Mouse (Mus musculus) neural tube, embryonic 10.5 days (tissue): ENCODE data around the gene Slc25a22.
A peak's percentile ranks its signal among the peaks of the same experiment; 100 is the strongest.
"Not testable (repeated sequence)": the region's sequence is repeated elsewhere in the genome, so short reads cannot be mapped to it uniquely, and the experiment has no call there.

Experiments
- DNase-seq: peaks from one replicate; pipeline ENCODE4 v3.0.0-alpha.2; 2017; ENCODE audit warnings: low spot score; ENCODE audit errors: extremely low spot score

The Slc25a22 gene

DNA sequence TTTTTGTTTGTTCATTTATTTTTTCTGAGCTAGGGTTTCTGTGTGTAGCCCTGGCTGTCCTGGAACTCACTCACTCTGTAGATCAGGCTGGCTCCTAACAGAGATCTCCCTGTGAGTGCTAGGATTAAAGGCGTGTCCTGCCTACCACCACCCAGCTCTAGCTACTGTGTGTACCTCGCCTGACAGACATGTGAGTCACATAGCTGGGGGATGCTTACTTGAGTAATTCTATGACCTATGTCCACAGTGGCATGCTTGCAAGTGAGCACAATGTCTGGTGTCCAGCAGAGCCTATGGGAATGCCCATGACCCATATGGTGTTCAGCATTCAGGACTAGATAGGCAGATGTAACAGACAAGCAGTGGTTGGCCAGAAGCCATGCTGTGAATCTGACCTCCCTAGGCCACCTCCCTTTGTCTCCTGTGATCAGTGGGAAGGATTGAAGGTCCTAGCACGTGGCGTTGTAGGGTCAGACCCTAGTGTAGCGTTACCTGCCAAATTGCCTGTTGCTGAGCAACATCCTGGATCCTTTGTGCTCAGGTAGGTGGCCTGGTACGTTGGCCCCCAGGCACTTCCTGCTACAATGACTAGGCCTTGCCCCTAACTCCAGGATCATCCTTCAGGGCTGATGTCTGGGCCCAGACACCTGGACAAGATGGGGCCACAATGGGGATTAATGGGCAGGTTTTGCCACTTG lies 21.4 kb downstream of the Slc25a22 start:
- no peak for DNase-seq

DNA sequence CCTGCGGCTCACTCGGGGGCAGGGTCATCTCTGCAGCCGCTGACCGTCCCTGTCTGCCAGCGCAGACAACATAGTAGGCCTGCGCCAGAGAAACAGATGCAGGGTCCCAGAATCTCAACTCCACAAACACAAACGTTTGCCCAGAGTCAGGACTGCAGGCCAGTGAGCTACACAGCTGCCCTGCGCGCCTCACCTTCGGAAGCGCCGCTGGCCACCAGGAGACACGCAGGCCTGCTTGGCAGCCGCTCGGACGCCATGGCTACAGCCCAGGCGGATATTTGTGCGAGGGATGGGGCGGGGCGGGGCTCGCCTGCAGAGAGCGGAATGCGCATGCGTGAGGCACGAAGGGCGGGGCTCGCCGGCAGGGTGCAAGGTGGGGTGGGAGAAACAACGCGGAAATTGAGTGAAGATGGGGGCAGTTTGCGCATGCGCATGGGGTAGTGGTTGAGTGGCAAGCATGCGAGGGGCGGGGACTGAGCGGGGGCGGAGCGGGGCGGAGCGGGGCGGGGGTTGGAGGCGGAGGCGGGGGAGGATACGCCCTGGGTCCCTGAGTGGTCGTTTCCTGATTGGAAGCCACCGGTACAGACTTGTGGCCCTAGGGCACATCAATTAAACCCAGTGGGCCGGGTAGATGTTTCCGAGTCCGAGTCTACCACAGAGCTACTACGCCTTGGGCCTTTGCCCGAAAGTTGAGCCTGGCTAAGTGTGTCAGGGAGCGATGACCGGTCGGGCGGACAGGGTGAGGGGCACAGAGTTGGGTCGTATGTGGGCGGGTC lies 23.7 kb downstream of the Slc25a22 start, which contains the start of gene Gatd1:
Gene Gatd1 (minus strand): TSS at position 328 of the 776 bp plus-strand sequence.
- DNase-seq = peak; percentile 100

DNA sequence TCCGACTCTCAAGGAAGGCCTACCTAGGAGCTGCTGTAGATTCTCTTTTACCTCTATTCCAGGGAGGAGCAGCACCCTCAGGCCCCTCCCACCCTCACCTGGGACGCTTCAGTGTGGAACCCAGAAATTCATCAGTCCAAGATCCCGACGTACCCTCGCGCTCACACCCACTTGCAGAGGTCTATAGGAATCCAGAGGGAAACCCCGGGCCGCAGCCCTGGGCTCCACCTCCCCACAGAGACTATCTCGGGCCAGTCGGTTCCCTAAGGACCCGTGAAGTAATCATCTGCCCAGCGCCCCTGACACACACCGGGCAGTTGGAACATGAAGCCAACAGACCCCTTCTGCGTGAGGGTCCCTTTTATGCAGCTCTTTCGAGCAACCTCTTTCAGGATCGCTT lies 24.4 kb downstream of the Slc25a22 start:
- no peak for DNase-seq

DNA sequence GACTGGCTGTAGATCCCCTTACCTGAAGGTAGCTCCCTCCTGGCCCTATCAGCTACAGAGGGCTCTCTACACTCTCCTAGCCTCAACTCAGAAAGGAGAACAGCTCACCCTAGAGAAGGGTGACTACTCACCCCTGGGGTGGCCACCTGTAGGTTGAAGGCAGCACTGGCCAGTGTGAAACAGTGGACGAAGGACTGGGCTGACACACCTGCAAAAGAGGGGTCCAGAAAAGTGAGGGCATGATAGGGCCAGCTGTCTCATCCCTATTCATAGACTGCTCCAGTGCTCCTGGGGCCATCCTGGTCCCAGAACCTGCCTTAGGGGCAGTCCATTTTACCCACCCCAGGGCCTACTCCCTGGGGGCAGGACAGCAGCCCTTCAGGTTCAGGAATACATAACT lies 26.0 kb downstream of the Slc25a22 start:
- no peak for DNase-seq

DNA sequence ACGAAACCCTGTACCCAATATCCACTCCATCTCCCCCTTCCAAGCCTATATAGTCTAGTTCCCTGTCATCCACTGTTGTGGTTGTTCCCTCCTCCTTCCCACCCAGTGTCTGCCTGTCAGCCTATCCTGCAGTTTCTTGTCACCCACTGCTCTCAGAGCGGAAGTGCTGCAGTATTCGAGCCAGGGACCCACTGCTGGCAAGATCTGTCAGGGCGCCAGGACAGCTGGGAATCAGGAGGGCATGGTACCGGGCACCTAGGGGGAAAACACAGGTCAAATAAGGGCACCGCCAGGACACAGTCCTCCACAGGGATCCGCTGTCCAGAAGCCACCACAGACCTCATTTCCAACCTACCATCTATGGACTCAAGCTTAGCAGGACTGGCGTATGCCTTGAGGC lies 27.1 kb downstream of the Slc25a22 start:
- DNase-seq = no peak

DNA sequence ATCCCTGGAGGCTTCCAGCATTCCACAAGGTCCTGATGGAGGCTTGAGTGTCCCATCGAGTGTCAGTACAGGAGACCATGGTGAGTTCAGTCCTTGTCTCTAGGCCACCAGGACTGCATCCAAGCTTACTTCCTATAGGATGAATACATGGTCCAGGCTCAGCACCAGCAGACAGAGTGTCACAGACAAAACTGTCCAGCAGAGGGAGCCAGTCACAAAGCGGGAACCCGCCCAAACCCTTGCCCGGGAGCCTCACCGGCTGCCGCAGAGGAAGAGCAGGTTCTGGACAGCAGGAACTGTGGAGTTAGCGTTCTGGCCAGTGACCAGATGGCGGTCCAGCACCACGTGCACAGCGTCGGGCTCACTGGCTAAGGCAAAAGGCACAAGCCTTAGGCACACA lies 28.9 kb downstream of the Slc25a22 start:
- peak; percentile 83 for DNase-seq

DNA sequence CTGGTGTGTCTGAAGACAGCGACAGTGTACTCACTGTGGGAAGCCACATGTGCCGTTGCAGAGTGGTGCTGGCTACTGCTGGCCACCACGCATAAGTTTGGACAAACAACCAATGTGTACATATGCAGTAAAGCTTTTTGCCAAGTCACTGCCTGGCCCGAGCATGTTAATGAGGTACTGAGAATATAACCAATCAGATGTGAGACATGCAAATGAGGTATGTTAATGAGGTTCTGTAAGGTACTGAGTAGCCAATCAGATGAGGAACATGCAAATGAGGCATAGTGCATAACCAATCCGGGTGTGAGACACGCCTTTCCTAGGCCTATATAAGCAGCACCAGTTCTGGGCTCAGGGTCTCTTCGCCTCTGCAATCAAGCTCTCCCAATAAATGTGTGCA lies 30.0 kb downstream of the Slc25a22 start:
- not testable (repeated sequence) for DNase-seq

DNA sequence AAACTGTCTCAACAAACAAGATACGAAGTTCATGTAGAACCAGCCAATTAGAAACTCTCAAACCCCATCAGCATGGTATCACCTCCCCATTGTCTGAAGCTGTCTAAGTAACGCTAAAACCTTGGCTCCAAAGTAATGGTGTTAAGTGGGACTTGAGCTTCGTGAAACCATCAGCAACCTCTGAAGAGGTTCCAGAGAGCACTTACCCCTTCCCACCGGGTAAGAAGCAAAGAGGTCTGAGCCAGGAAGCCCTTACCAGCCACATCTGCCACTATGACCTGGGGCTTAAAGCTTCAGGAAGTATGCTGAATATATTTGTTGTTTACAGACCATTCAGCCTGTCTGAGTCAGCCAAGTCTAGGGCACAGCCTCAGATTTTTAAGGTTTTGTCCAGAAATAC lies 32.2 kb downstream of the Slc25a22 start:
- DNase-seq = no peak

DNA sequence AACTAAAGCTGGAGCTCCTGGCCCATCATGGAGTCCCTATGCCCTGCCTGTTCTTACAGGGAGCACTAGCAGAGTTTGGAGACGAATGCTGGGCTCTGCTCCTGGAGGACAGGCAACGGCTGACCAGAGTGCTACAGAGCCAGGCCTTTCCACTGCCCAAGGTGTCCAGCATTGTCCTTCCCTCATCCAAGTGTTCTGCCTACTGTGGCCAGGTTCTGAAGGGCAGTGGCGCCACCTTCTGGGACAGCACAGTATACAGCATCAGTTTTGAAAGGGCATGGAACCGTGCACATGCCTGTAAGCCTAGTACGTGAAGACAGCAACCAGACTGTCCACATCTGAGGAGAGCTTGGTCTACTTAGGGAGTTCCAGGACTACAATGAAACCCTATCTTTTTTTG lies 34.4 kb downstream of the Slc25a22 start:
- peak; percentile 47 for DNase-seq

DNA sequence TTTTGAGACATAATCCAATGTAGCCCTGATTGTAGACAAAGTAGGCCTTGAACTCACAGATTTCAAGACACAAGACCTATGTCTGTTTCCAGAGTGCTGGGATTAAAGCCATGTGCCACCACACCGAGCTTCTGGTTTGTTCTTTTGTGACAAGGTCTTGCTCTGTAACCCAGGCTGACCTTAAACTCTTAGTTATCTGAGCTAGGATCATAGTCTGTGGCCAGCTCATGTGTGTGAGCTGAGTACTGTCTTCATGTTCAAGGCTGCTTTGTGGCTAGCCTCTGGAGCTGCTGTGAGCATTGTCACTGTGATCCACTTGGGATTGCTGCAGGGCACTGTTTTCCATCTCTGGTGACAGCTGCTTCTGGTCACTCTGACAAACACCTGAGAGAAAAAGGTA lies 42.3 kb downstream of the Slc25a22 start:
- DNase-seq = no peak

DNA sequence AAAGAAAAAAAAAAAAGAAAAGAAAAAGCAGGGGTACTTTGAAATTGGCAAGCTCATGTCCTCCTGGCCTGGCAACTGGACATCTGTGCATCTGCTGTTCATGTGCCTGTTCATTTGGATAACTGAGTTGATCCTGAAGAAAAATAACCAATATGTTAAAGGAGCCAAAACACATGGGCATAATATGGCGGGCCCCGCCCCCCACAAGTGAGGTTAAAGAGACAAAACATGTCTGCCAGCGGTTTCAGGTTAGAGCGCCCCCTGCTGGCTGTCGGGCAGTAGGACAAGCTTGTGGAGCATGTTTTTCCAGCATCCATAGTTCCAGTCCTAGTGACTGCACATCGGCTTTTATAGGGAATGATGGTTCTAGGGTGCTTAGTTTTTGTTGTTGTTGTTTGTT lies 42.9 kb downstream of the Slc25a22 start:
- DNase-seq = peak; percentile 82

DNA sequence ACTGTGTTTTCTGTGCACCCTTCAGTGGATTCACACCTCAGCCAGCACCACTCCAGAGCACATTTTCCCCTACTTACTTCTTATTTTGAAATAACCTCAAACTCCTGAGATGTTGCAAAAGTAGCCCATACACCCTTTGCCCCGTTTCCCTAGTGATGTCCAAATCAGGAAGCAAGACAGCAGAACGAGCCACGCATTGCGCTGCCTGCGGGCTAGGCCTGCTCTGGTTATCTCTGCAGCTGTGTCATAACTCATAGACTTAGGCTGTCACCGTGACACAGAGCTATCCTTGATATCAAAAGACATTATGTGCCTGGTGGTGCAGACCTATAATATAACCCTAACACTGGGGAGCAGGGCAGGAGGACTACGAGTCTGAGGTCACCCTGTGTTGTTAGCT lies 43.5 kb downstream of the Slc25a22 start:
- DNase-seq = no peak

DNA sequence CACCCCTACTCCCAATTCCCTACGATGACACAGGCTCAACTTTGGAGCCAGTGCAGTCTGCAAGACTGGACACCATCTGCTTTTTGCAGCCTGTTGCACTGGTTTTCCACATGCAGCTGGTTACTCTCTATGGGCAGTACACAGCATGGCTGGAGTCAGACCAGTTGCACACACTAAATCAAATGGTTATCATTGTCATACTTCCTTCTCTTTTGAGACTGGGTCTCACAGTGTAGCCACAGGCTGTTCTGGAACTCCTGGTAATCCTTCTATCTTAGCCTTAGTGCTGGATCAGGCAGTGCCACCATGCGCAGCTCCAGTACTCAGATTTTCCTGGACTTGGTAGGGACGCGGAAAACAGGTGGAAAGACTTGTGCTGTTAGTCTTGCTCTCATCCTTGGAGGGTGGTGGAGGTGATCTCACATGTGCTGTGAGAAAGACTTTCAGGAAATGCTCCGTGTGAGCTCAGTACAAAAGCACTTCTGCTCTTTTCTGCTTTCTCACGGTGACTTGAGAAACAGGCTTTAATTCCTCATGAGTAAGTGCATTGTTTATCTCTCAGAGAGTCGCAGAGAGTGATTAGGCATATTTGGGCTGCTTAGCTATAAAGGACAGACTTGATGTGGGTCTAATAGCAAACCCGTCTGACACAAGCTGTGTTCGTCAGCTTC lies 45.0 kb downstream of the Slc25a22 start:
- no peak for DNase-seq

DNA sequence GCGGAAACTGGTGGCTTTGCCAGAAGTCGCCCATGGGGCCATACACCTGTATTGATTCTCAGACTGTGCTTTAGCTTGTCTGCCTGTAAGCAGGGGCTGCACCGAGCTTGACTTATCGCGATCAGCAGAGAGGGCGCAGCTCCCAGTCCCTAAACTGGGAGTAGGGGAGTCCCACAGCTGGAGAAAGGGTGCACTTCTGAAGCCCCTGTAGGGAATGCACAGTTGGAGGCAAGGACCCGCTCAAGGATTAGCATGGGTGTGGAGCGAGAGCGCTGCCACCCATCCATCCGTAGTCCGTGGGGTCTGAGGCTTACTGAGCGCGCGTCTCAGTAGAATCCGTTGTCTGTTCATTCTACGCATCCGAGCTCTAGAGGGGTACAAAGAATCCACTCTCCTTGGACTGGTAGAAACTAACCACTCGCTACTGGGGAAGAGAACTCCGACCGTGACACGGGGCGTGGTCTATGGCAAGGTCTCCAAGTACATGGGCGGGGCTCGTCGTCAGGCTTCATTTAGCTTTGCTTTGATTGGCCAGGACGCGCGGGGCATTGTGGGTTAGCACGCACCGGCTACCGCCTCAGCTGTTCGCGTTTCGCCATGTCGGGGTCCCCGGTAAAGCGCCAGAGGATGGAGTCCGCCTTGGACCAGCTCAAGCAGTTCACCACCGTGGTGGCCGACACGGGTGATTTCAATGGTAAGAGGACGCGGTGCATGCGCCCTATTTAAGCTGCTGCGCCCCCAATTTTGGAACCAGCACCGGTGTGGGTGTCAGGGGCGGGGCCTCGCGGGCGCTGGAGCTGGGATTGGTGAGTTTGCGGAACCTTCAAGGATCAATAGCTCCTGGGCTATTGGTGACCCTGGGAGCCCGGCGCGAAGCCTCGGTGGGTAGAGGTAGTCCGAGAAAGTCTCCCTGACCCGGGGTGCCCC lies 45.8 kb downstream of the Slc25a22 start, which contains the start of gene Taldo1:
Gene Taldo1 (plus strand): TSS at position 575 of the 927 bp plus-strand sequence.
- DNase-seq = peak; percentile 97

DNA sequence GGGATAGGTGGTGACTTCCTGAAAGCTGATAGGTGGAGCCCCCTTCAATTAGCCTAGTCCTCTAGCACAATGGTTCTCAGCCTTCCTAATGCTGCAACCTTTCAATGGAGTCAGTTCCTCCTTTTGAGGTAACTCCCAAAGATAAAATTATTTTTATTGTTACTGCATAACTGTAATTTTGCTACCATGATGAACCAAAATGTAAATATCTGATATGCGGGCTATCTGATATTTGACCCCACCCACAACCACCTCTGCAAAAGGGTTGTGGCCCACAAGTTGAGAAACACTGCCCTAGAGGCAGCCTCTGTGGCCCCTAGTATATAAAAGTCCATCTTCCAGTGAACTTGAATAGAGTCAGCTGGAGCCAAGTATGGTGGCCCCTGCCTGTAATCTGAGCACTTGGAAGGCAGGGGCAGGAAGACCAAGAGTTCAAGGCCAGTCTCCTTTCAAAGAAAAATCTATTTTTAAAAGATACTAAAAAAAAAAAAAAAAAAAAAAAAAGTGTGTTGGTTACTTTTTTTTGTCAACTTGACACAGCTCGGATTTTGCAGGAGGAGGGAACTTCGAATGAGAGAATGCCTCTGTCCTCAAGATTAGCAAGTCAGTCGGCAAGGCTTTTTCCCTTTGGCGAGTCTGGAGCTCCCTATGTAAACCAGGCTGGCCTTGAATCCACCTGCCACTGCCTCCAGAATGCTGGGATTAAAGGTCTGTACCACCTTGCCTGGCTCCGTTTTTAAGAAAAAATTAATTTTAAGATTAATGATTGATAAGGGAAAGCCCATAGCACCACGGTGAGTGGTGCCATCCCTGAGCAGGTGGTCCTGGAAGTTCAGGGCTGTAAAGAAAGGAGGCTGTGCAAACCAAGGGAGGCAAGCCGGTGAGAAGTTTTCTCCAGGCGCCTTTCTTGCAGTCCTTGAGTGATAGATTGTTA lies 47.1 kb downstream of the Slc25a22 start:
- DNase-seq = no peak

DNA sequence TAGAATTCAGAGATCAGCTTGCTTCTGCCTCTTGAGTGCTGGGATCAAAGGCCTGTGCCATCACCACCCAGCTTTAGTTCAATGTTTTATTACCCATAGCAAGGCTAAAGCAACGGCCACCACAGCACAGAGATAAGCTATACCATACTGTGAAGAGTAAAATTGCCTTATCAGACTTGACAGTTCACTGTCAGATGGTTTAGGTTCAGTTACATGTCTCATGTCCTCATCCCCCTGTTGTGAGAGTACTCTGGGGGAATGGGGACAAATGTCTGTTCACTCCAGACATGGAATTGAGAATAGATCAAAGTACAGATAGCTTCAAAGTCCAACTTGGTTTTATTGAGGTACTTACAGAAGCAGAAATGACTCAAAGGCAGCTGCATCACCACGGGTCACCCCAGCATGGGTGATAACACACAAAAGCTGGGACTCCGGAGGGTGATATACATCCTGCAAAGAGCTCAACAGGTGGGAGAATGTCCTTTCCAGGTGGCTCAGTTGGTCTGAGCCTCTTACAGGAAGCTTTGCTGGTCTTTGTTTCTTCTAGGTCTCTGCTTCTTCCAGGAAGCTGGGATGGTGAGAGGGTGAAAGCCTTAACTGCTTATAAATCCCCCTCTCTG lies 49.1 kb downstream of the Slc25a22 start:
- DNase-seq = no peak

DNA sequence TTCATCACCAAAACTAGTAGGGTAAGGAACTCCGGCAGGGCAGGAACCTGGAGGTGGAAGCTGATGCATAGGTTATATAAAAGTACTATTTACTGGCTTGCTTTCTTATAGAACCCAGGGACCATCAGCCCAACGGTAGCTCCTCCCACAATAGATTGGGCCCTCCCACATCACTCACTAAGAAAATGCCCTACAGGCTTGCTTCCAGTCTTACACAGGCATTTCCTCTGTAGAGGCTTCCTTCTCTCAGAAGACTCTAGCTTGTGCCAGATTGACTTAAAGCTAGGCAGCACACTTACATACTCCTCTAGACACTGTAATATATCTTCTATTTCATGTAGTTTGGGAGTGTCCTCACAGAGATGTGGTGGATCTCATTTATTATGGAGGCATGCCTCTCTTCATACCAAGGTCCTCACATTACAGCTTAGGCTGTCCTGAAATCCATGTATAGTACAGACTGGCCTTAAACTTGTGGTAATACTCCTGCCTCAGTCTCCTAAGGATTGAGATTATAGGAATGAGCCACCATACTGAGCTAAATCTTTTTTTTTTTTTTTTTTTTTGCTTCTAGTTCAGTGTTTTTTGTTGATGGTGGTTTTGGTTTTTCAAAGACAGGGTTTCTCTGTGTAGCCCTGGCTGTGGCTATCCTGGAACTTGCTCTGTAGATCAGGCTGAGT lies 49.7 kb downstream of the Slc25a22 start:
- DNase-seq = no peak

DNA sequence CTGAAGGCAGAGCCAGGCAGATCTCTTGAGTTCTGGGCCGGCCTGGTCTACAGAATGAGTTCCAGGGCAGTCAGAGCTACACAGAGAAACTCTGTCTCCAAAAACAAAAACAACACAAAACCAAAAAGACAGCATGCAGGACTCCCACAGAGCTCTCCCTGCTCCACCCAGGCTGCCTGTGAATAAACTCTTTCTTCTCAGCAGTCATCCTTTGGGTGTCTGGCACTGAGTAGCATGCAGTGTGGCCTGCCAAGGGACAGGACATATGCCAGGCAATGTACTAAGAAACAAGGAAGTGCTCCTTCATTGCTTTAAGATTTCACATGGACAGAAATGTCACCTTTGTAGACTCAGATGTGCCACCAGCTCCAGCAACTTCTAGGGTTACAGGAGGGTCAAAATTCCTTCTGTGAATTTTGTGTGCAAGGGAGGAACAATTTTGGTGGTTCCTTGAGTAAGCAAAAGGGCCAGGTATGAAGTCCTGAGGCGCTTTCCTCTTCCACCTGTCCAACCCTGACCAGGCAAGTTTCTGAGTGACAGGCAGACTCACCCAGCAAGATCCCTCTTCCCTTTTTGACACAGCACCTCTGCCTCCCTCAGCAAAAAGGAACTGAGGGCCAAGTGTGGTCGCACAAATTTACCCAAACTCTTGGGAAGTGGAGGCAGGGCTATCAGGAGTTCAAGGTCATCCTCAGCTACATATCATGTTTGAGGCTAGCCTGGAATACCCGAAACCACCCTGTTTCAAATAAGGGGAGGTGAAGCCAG lies 56.4 kb downstream of the Slc25a22 start:
- no peak for DNase-seq
